Mouse (Mus musculus): ENCODE measurements at regions not wholly inside any gene's neighbourhood (a gene's known extent, or its start where the extent isn't known, plus 50 kb on each side); places are given as distances from the start of the nearest gene placed in this dataset.

DNA sequence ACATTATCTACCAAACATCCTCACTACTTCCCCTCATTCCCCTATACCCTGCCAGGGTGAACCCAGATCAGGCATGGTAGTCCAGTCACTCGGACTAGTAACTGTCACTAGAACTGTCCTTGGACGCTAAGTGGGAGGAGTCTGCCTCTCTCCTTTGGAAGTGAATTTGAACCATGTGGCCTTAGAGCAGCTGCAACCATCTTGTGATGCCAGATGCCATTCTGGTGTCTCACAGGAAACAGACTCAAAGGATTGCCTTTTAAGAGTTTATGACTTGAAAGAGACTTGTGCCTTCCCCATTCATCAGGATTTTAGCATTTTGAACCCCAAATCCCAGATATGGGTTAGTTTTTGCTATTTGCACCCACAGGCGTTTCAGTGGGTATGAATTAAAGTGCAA lies 56.9 kb upstream of the Sestd1 start:
- no peak for TF ChIP-seq POLR2A (IDR thresholded peaks at IDR 0.05; ENCODE audit: control insufficient read depth, extremely low read depth, insufficient read depth, low read length, poor library complexity)
- no peak for TF ChIP-seq CTCF (IDR thresholded peaks at IDR 0.05; ENCODE audit: borderline replicate concordance, control insufficient read depth, extremely low read depth, insufficient read depth, low read length, poor library complexity)

All from thymus, adult 2 months (tissue).